Mouse (Mus musculus) MEL (cell line): Measurements from ENCODE around the gene Cdh13. TPM values are rescaled to one million over a fixed set of nuclear protein-coding genes. Genes with fewer than 3 reads are reported as not detected.

Source experiments
- DNase-seq: peaks from one replicate; pipeline ENCODE4 v3.0.0; 2011; ENCODE audit warnings: low read depth, low spot score
- H3K27ac ChIP-seq: 2 replicates; pipeline ENCODE4 v1.5.1; 2012; ENCODE audit warnings: low read depth, mild to moderate bottlenecking, control low read depth, low read length, moderate library complexity; ENCODE audit not compliant: control insufficient read depth
- H3K27me3 ChIP-seq, 2 experiments: fragments of 150-350 bp in 1 of 2; sonication (generic) in 1 of 2; 2 replicates each; pipeline ENCODE4 v1.6.1; 2012; ENCODE audit warnings: low read length in 2 of 2, mild to moderate bottlenecking in 2 of 2, improper control_type of control experiment in 1 of 2, moderate library complexity in 1 of 2; ENCODE audit not compliant: insufficient read depth in 2 of 2, control insufficient read depth in 1 of 2
- H3K36me3 ChIP-seq, 2 experiments: 2 replicates each; pipeline ENCODE4 v1.6.1; 2012 to 2014; ENCODE audit warnings: low read length in 2 of 2, improper control_type of control experiment in 1 of 2, inconsistent platforms in 1 of 2, mild to moderate bottlenecking in 1 of 2; ENCODE audit not compliant: insufficient read depth in 2 of 2, control insufficient read depth in 1 of 2
- H3K4me1 ChIP-seq, 2 experiments: fragments of 150-350 bp in 1 of 2; sonication (generic) in 1 of 2; 2 replicates each; pipeline ENCODE4 v1.6.1; 2012; ENCODE audit warnings: low read length in 2 of 2, improper control_type of control experiment in 1 of 2, mild to moderate bottlenecking in 1 of 2; ENCODE audit not compliant: insufficient read depth in 2 of 2, control insufficient read depth in 1 of 2
- H3K4me3 ChIP-seq, 2 experiments: fragments of 150-350 bp in 1 of 2; sonication (generic) in 1 of 2; 2 replicates each; pipeline ENCODE4 v1.5.1; 2012; ENCODE audit warnings: low read depth in 2 of 2, low read length in 2 of 2, mild to moderate bottlenecking in 2 of 2, moderate library complexity in 2 of 2, control low read depth in 1 of 2, improper control_type of control experiment in 1 of 2; ENCODE audit not compliant: control insufficient read depth in 1 of 2, insufficient read depth in 1 of 2
- H3K79me2 ChIP-seq: 2 replicates; pipeline ENCODE4 v1.6.1; 2012; ENCODE audit warnings: mild to moderate bottlenecking, low read length, moderate library complexity; ENCODE audit not compliant: control insufficient read depth, poor library complexity, insufficient read depth
- H3K9ac ChIP-seq: 2 replicates; pipeline ENCODE4 v1.6.1; 2012; ENCODE audit warnings: low read depth, mild to moderate bottlenecking, control low read depth, low read length, moderate library complexity; ENCODE audit not compliant: control insufficient read depth, poor library complexity, severe bottlenecking
- H3K9me3 ChIP-seq: fragments of 150-350 bp; sonication (generic); replicated peaks from 2 replicates; pipeline ENCODE4 v1.6.1; 2012; ENCODE audit warnings: mild to moderate bottlenecking, low read length, improper control_type of control experiment, moderate library complexity; ENCODE audit not compliant: insufficient read depth
- BHLHE40 ChIP-seq: IDR thresholded peaks from 2 replicates; pipeline ENCODE4 v1.6.1; 2012; ENCODE audit warnings: low read depth, mild to moderate bottlenecking, inconsistent platforms, low read length, improper control_type of control experiment, borderline replicate concordance
- CHD2 ChIP-seq: IDR thresholded peaks from 2 replicates; pipeline ENCODE4 v1.6.1; 2011; ENCODE audit warnings: low read length, improper control_type of control experiment
- ELF1 ChIP-seq: IDR thresholded peaks from 2 replicates; pipeline ENCODE4 v1.6.1; 2014; ENCODE audit warnings: low read depth, mild to moderate bottlenecking, inconsistent platforms, low read length, improper control_type of control experiment, moderate library complexity
- GABPA ChIP-seq: IDR thresholded peaks from 2 replicates; pipeline ENCODE4 v1.6.1; 2012; ENCODE audit warnings: low read depth, mild to moderate bottlenecking, inconsistent platforms, low read length, improper control_type of control experiment, moderate library complexity
- GATA1 ChIP-seq: IDR thresholded peaks from 2 replicates; pipeline ENCODE4 v1.6.1; 2011; ENCODE audit warnings: low read depth, low read length, improper control_type of control experiment
- HCFC1 ChIP-seq: IDR thresholded peaks from 2 replicates; pipeline ENCODE4 v1.6.1; 2012; ENCODE audit warnings: low read depth, mild to moderate bottlenecking, inconsistent platforms, low read length, improper control_type of control experiment, moderate library complexity
- MAFK ChIP-seq: IDR thresholded peaks from 2 replicates; pipeline ENCODE4 v1.6.1; 2011; ENCODE audit warnings: low read depth, mild to moderate bottlenecking, low read length, improper control_type of control experiment, borderline replicate concordance
- MAZ ChIP-seq: IDR thresholded peaks from 2 replicates; pipeline ENCODE4 v1.6.1; 2012; ENCODE audit warnings: low read depth, mild to moderate bottlenecking, inconsistent platforms, low read length, improper control_type of control experiment
- MEF2A ChIP-seq: IDR thresholded peaks from 2 replicates; pipeline ENCODE4 v1.6.1; 2014; ENCODE audit warnings: low read depth, mild to moderate bottlenecking, inconsistent platforms, low read length, improper control_type of control experiment; ENCODE audit not compliant: poor library complexity, insufficient replicate concordance, severe bottlenecking; ENCODE audit errors: extremely low read depth
- MXI1 ChIP-seq: IDR thresholded peaks from 2 replicates; pipeline ENCODE4 v1.6.1; 2011; ENCODE audit warnings: mild to moderate bottlenecking, low read depth, low read length, improper control_type of control experiment
- MYB ChIP-seq: IDR thresholded peaks from 2 replicates; pipeline ENCODE4 v1.6.1; 2011; ENCODE audit warnings: mild to moderate bottlenecking, low read depth, low read length, improper control_type of control experiment
- MYC ChIP-seq: IDR thresholded peaks from 2 replicates; pipeline ENCODE4 v1.6.1; 2011; ENCODE audit warnings: low read depth, mild to moderate bottlenecking, low read length, improper control_type of control experiment, moderate library complexity
- NRF1 ChIP-seq: IDR thresholded peaks from 2 replicates; pipeline ENCODE4 v1.6.1; 2014; ENCODE audit warnings: low read depth, mild to moderate bottlenecking, inconsistent platforms, low read length, improper control_type of control experiment, moderate library complexity; ENCODE audit not compliant: poor library complexity, insufficient read depth, severe bottlenecking
- POLR2A ChIP-seq, 2 experiments: IDR thresholded peaks; 2 replicates each; pipeline ENCODE4 v1.6.1; 2011 to 2012; ENCODE audit warnings: low read length in 2 of 2, mild to moderate bottlenecking in 2 of 2, control low read depth in 1 of 2, improper control_type of control experiment in 1 of 2, low read depth in 1 of 2, moderate library complexity in 1 of 2; ENCODE audit not compliant: control insufficient read depth in 1 of 2, insufficient read depth in 1 of 2, poor library complexity in 1 of 2
- POLR2AphosphoS5 ChIP-seq: IDR thresholded peaks from 2 replicates; pipeline ENCODE4 v1.6.1; 2012; ENCODE audit warnings: low read depth, borderline replicate concordance, mild to moderate bottlenecking, inconsistent platforms, low read length, moderate library complexity, mixed read lengths
- RCOR1 ChIP-seq: IDR thresholded peaks from 2 replicates; pipeline ENCODE4 v1.6.1; 2012; ENCODE audit warnings: low read depth, mild to moderate bottlenecking, inconsistent platforms, low read length, improper control_type of control experiment
- SMC3 ChIP-seq: IDR thresholded peaks from 2 replicates; pipeline ENCODE4 v1.6.1; 2011; ENCODE audit warnings: low read depth, low read length, improper control_type of control experiment
- TAL1 ChIP-seq: IDR thresholded peaks from 2 replicates; pipeline ENCODE4 v1.6.1; 2012; ENCODE audit warnings: mild to moderate bottlenecking, inconsistent platforms, low read length, moderate library complexity, mixed read lengths
- TBP ChIP-seq: IDR thresholded peaks from 2 replicates; pipeline ENCODE4 v1.8.0; 2011; ENCODE audit warnings: low read depth, low read length, improper control_type of control experiment
- TCF12 ChIP-seq: IDR thresholded peaks from 2 replicates; pipeline ENCODE4 v1.6.1; 2014; ENCODE audit warnings: low read depth, mild to moderate bottlenecking, inconsistent platforms, low read length, improper control_type of control experiment, moderate library complexity
- UBTF ChIP-seq: IDR thresholded peaks from 2 replicates; pipeline ENCODE4 v1.6.1; 2012; ENCODE audit warnings: low read depth, mild to moderate bottlenecking, inconsistent platforms, low read length, improper control_type of control experiment, moderate library complexity, borderline replicate concordance; ENCODE audit not compliant: insufficient read depth
- ZMIZ1 ChIP-seq: IDR thresholded peaks from 2 replicates; pipeline ENCODE4 v1.6.1; 2012; ENCODE audit warnings: low read depth, mild to moderate bottlenecking, inconsistent platforms, low read length, improper control_type of control experiment, moderate library complexity
- polyA plus RNA-seq, 2 experiments: library from polyadenylated mRNA; stranded (reverse) in 1 of 2; unstranded in 1 of 2; fragments of >175 nt in 1 of 2; fragments of >200 nt in 1 of 2; gene quantifications; 2 replicates each; pipeline versions ENCODE4 v1.2.1 to v1.2.4; 2012; ENCODE audit warnings: low replicate concordance in 2 of 2, low read depth in 1 of 2; ENCODE audit not compliant: insufficient read length in 2 of 2, insufficient read depth in 1 of 2, missing spikeins in 1 of 2
- total RNA-seq: library from RNA; depleted of rRNA; stranded (reverse); fragments of 300-350 nt; gene quantifications from 2 replicates; pipeline ENCODE4 v1.2.3, GENCODE M21; 2012

Gene Cdh13
- total and polyA plus RNA-seq, 3 experiments: not detected

- DNase-seq: no peak
- Histone ChIP-seq H3K9me3 (no peaks in the 10 kb centered on the region), H3K4me1 (no peaks in the 10 kb centered on the region), H3K27ac (no peak overlapping the region), H3K27me3 (no peaks in the 10 kb centered on the region), H3K36me3 (no peaks in the 10 kb centered on the region), H3K4me3 (no peak overlapping the region), H3K9ac (no peak overlapping the region), H3K79me2 (no peaks in the 10 kb centered on the region)
- TF ChIP-seq NRF1 (no peak), MYC (no peak), POLR2A (IDR thresholded peaks at IDR 0.05; ENCODE audit: control insufficient read depth in 1 of 2, insufficient read depth in 1 of 2, low read depth in 1 of 2, low read length in 2 of 2, poor library complexity in 1 of 2) (no peak), MXI1 (no peak), TAL1 (no peak), UBTF (no peak), ZMIZ1 (no peak), CHD2 (no peak), BHLHE40 (no peak), MAFK (no peak), POLR2AphosphoS5 (no peak), SMC3 (no peak), RCOR1 (no peak), TCF12 (no peak), MAZ (no peak), GABPA (no peak), GATA1 (no peak), ELF1 (no peak)
Measured at GRCm38 (mm10) chr8:118309106-118309505, 25.6 kb downstream of the Cdh13 start.

- Histone ChIP-seq H3K9ac (no peak overlapping the region), H3K4me1 (no peaks in the 10 kb centered on the region), H3K4me3 (no peak overlapping the region), H3K27ac (no peak overlapping the region), H3K36me3 (no peaks in the 10 kb centered on the region), H3K79me2 (no peaks in the 10 kb centered on the region), H3K9me3 (no peaks in the 10 kb centered on the region), H3K27me3 (no peaks in the 10 kb centered on the region)
- TF ChIP-seq HCFC1 (no peak), MYB (no peak), MXI1 (no peak), MEF2A (no peak), SMC3 (no peak), TBP (no peak), POLR2A (IDR thresholded peaks at IDR 0.05; ENCODE audit: control insufficient read depth in 1 of 2, insufficient read depth in 1 of 2, low read depth in 1 of 2, low read length in 2 of 2, poor library complexity in 1 of 2) (no peak), MYC (no peak)
- DNase-seq: no peak
Measured at GRCm38 (mm10) chr8:118313426-118314187, 30.1 kb downstream of the Cdh13 start.
